Mouse (Mus musculus) forebrain, embryonic 14.5 days (tissue): ENCODE data around the gene Rnaseh2b. TPM values are rescaled to one million over a fixed set of nuclear protein-coding genes. Genes with fewer than 3 reads are reported as not detected.

ENCODE experiments used
- ATAC-seq: fragments of 200-750 bp; cut with Nextera tagmentation; 2 replicates; pipeline ENCODE4 v1.8.0; 2017; ENCODE audit warnings: mild to moderate bottlenecking, moderate library complexity
- DNase-seq: peaks from one replicate; pipeline ENCODE4 v3.0.0-alpha.2; 2015; ENCODE audit warnings: low spot score
- H3K27ac ChIP-seq: fragments of 300-500 bp; sonication (generic); 2 replicates; pipeline ENCODE4 v1.5.1; 2014; ENCODE audit warnings: low read depth, mild to moderate bottlenecking, control low read depth, low read length, moderate library complexity
- H3K27me3 ChIP-seq: fragments of 300-500 bp; sonication (generic); replicated peaks from 2 replicates; pipeline ENCODE4 v1.6.1; 2014; ENCODE audit warnings: low read length, control low read depth, mixed read lengths; ENCODE audit not compliant: control insufficient read depth, insufficient read depth
- H3K36me3 ChIP-seq: fragments of 300-500 bp; sonication (generic); 2 replicates; pipeline ENCODE4 v1.6.1; 2014; ENCODE audit warnings: low read length, control low read depth; ENCODE audit not compliant: control insufficient read depth, insufficient read depth
- H3K4me1 ChIP-seq: fragments of 300-500 bp; sonication (generic); 2 replicates; pipeline ENCODE4 v1.6.1; 2014; ENCODE audit warnings: antibody characterized with exemption, low read length, control low read depth; ENCODE audit not compliant: control insufficient read depth, insufficient read depth
- H3K4me2 ChIP-seq: fragments of 300-500 bp; sonication (generic); 2 replicates; pipeline ENCODE4 v1.6.1; 2014; ENCODE audit warnings: mild to moderate bottlenecking, control low read depth, low read length
- H3K4me3 ChIP-seq: fragments of 300-500 bp; sonication (generic); 2 replicates; pipeline ENCODE4 v1.5.1; 2014; ENCODE audit warnings: low read depth, low read length, control low read depth
- H3K9ac ChIP-seq: fragments of 300-500 bp; sonication (generic); 2 replicates; pipeline ENCODE4 v1.6.1; 2014; ENCODE audit warnings: mild to moderate bottlenecking, low read length, control low read depth, moderate library complexity
- H3K9me3 ChIP-seq: fragments of 300-500 bp; sonication (generic); replicated peaks from 2 replicates; pipeline ENCODE4 v1.6.1; 2016; ENCODE audit warnings: low read length, control low read depth, mixed read lengths; ENCODE audit not compliant: control insufficient read depth
- WGBS: fragments of 180-500 bp; shearing (Covaris S2); extraction: QIAGEN DNeasy Blood & Tissue Kit; methylation state at CpG from one replicate; pipeline ENCODE4 v1.1.7; 2014; 5-methylcytosine and 5-hydroxymethylcytosine counted together
- polyA plus RNA-seq: library from polyadenylated mRNA; unstranded; fragments of >200 nt; fragmentation: Nextera tagmentation; extraction: Ambion mirVana; gene quantifications from 2 replicates; pipeline ENCODE4 v1.2.1, GENCODE M21; 2014

Rnaseh2b gene
- polyA plus RNA-seq, 1 experiment from 2014 or later = 82.6 TPM

GRCm38 (mm10) chr14:62342643-62343144 lies 50.3 kb downstream of the Rnaseh2b start:
- Histone ChIP-seq H3K27me3 (no peaks in the 10 kb centered on the region), H3K27ac (peak overlapping the region; percentile 60; the same call in 1 of the 2 replicates)
- 80% methylated on average over 10 of the region's 10 CpGs for WGBS

DNA sequence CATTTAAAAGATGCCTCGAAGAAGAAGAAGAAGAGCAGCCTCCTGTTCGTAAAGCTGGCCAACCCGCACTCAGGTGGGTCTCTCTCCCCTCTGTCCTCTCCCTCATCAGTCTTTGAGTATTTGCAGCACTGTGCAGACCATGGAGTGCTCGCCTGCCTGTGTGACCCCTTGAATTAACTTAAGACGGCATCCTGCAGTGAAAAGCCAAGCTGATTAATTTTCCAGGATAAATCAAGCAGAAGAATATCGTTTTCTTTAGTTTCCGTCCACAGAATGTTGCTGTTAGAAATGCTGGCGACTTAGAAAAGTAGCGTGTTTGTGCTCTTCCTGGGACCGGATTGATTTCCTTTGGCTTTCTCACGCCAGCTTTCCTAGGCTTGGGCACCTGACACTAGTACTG lies 54.2 kb downstream of the Rnaseh2b start:
- Histone ChIP-seq H3K9ac (no peak overlapping the region), H3K27ac (no peak overlapping the region), H3K4me2 (peak overlapping the region; percentile 18; the same call in 1 of the 2 replicates), H3K4me1 (peaks cover 14% of the 10 kb centered on the region), H3K27me3 (no peaks in the 10 kb centered on the region), H3K9me3 (no peaks in the 10 kb centered on the region), H3K4me3 (no peak overlapping the region), H3K36me3 (peaks cover 20% of the 10 kb centered on the region; the same call in 1 of the 2 replicates)
- ATAC-seq = no peak
- DNase-seq = no peak
- 28% methylated on average over 11 of the region's 11 CpGs for WGBS

More at GRCm38 (mm10) chr14:62342643-62343144, 50.3 kb downstream of the Rnaseh2b start:
- DNase-seq = peak; percentile 62
- H3K36me3 ChIP-seq = 0 out of 2 replicates have a peak, but pooled peaks cover 4% of the 10 kb centered on the region
- ATAC-seq = peak; percentile 67
- H3K4me3 ChIP-seq = no peak overlapping the region
- peak overlapping the region; percentile 17; the same call in 1 of the 2 replicates for H3K9ac ChIP-seq
- peaks cover 14% of the 10 kb centered on the region for H3K4me1 ChIP-seq
- H3K4me2 ChIP-seq = no peak overlapping the region
- H3K9me3 ChIP-seq = no peaks in the 10 kb centered on the region

GRCm38 (mm10) chr14:62347103-62347502 lies 54.7 kb downstream of the Rnaseh2b start:
- 81% methylated on average over 7 of the region's 7 CpGs for WGBS
- no peak overlapping the region for H3K4me3 ChIP-seq
- peaks cover 9% of the 10 kb centered on the region for H3K4me1 ChIP-seq
- peaks cover 24% of the 10 kb centered on the region; the same call in 1 of the 2 replicates for H3K36me3 ChIP-seq
- no peak overlapping the region for H3K9ac ChIP-seq
- no peaks in the 10 kb centered on the region for H3K27me3 ChIP-seq
- H3K9me3 ChIP-seq = no peaks in the 10 kb centered on the region
- no peak for ATAC-seq
- no peak for DNase-seq
- no peak overlapping the region for H3K27ac ChIP-seq
- H3K4me2 ChIP-seq = no peak overlapping the region

DNA sequence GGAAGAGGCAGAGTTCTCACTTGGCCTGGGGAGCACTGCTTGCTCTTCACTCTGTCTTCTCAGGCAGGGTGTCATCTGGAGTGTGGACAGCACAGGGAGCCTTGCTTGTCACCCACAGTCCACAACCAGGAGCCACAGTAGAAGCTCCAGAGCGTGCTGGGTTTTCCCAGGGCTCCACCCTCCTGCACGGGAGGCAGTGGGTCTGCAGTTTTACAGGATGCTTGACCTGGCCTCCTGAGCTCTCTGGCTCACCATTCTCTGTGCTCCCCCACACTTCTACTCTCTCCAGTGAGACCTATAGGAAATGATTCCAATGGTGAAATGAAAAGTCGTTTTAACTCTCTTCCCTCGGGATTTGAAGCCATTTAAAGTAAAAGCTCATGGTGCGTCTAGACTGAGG lies 57.4 kb downstream of the Rnaseh2b start:
- Histone ChIP-seq H3K9me3 (no peaks in the 10 kb centered on the region), H3K27me3 (no peaks in the 10 kb centered on the region), H3K9ac (no peak overlapping the region), H3K4me2 (no peak overlapping the region), H3K4me3 (no peak overlapping the region), H3K36me3 (peaks cover 35% of the 10 kb centered on the region; the same call in 1 of the 2 replicates), H3K4me1 (no peaks in the 10 kb centered on the region; the same call in 1 of the 2 replicates), H3K27ac (no peak overlapping the region)
- DNase-seq (no peak), ATAC-seq (no peak)
- WGBS = 83% methylated on average over 5 of the region's 5 CpGs

- DNase-seq (no peak), ATAC-seq (no peak)
- Histone ChIP-seq H3K9ac (no peak overlapping the region), H3K4me2 (no peak overlapping the region), H3K36me3 (peaks cover 35% of the 10 kb centered on the region; the same call in 1 of the 2 replicates), H3K4me3 (no peak overlapping the region), H3K9me3 (no peaks in the 10 kb centered on the region), H3K4me1 (no peaks in the 10 kb centered on the region; the same call in 1 of the 2 replicates), H3K27me3 (no peaks in the 10 kb centered on the region), H3K27ac (no peak overlapping the region)
- WGBS = 86% methylated on average over 4 of the region's 4 CpGs
Measured at GRCm38 (mm10) chr14:62350186-62350585, 57.8 kb downstream of the Rnaseh2b start.

DNA sequence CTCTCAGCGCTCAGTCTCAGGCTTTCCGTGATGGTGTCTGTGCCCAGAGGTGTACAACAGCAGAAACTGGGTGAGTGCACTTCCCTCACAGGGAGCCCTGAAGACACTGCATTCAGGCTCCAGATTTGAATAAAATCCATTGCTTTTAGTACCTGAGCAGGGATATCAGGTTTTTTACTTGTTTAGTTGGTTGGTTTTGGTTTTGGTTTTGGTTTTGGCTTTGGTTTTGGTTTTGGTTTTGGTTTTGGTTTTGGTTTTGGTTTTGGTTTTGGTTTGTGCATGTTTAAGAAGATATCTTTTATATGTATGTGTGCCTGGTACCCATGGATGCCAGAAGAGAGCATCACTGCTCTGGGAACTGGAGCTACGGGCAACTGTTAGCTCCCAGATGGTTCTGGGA lies 58.5 kb downstream of the Rnaseh2b start:
- Histone ChIP-seq H3K27me3 (no peaks in the 10 kb centered on the region), H3K9me3 (no peaks in the 10 kb centered on the region), H3K4me1 (no peaks in the 10 kb centered on the region; the same call in 1 of the 2 replicates), H3K4me2 (no peak overlapping the region), H3K4me3 (no peak overlapping the region), H3K36me3 (peaks cover 35% of the 10 kb centered on the region; the same call in 1 of the 2 replicates), H3K27ac (no peak overlapping the region), H3K9ac (no peak overlapping the region)
- DNase-seq (no peak), ATAC-seq (no peak)
- 88% methylated on average over 3 of the region's 3 CpGs for WGBS

GRCm38 (mm10) chr14:62353372-62353771 lies 61.0 kb downstream of the Rnaseh2b start:
- ATAC-seq (no peak), DNase-seq (no peak)
- 62% methylated on average over 9 of the region's 9 CpGs for WGBS
- Histone ChIP-seq H3K9me3 (no peaks in the 10 kb centered on the region), H3K27me3 (no peaks in the 10 kb centered on the region), H3K4me3 (no peak overlapping the region), H3K4me1 (no peaks in the 10 kb centered on the region), H3K4me2 (no peak overlapping the region), H3K36me3 (peaks cover 35% of the 10 kb centered on the region; the same call in 1 of the 2 replicates), H3K27ac (no peak overlapping the region), H3K9ac (no peak overlapping the region)

- DNase-seq = no peak
- Histone ChIP-seq H3K36me3 (peaks cover 31% of the 10 kb centered on the region; the same call in 1 of the 2 replicates), H3K4me3 (no peak overlapping the region), H3K4me2 (no peak overlapping the region), H3K27me3 (no peaks in the 10 kb centered on the region), H3K9ac (no peak overlapping the region), H3K9me3 (no peaks in the 10 kb centered on the region), H3K4me1 (no peaks in the 10 kb centered on the region), H3K27ac (no peak overlapping the region)
- ATAC-seq = no peak
- WGBS = 94% methylated on average over 5 of the region's 5 CpGs
Measured at GRCm38 (mm10) chr14:62353793-62354192, 61.4 kb downstream of the Rnaseh2b start.

GRCm38 (mm10) chr14:62355201-62355600 lies 62.8 kb downstream of the Rnaseh2b start:
- no peak overlapping the region for H3K9ac ChIP-seq
- H3K27ac ChIP-seq = no peak overlapping the region
- H3K4me3 ChIP-seq = no peak overlapping the region
- WGBS = 84% methylated on average over 7 of the region's 7 CpGs
- peaks cover 18% of the 10 kb centered on the region; the same call in 1 of the 2 replicates for H3K36me3 ChIP-seq
- H3K9me3 ChIP-seq = no peaks in the 10 kb centered on the region
- ATAC-seq = no peak
- DNase-seq = no peak
- H3K4me2 ChIP-seq = no peak overlapping the region
- H3K4me1 ChIP-seq = no peaks in the 10 kb centered on the region
- H3K27me3 ChIP-seq = no peaks in the 10 kb centered on the region
